ENCODE assay signal across 29 mouse cellular contexts in the genomic region with DNA sequence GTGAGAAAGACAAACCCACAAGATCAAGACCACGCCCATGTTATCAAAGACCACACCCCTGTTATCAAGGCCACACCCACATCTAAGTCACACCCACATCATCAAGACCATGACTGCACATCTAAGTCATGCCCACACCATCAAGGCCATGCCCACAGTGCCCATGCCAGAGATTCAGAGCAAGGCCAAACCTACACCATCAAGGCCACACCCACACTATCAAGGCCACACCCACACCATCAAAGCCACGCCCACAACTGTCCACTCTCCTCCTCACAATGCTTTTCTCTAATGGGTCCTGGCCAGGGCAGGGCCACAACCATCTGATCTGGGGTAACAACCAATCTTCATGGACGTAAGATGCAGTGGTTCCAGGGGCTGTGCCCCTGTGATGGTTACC. TPM values are rescaled to one million over a fixed set of nuclear protein-coding genes. Genes with fewer than 3 reads are reported as not detected.
DNase-seq lines count a peak whose midpoint lies in the region; ATAC-seq and TF ChIP-seq lines count a peak whose summit lies in the region.
"Had no signal": no experiment of that assay in that cellular context is flagged by ENCODE, and none has a peak within 500 bp of the region (broad histone marks: within the 10 kb centered on the region; RNA-seq: fewer than 3 reads in every experiment).

No protein-coding gene starts in this region.

- ATAC-seq in heart, embryonic 11.5 days (replicated peaks; ENCODE audit: insufficient number of reproducible peaks, low FRiP score, low TSS enrichment): 0 out of 2 replicates have a peak, but pooled peaks have one; percentile 31
- ATAC-seq in liver, embryonic 12.5 days: 0 out of 2 replicates have a peak, but pooled peaks have one; percentile 10
- ATAC-seq in liver, embryonic 11.5 days (replicated peaks; ENCODE audit: low FRiP score): no peak; the same call in 1 of the 2 replicates
- peak; percentile 31; the same call in 1 of the 2 replicates for ATAC-seq in neural tube, embryonic 11.5 days (ENCODE audit: insufficient read depth, low FRiP score, low TSS enrichment)
- ATAC-seq in neural tube, embryonic 15.5 days (ENCODE audit: low FRiP score): no peak
- peak; percentile 49; the same call in 1 of the 2 replicates for ATAC-seq in stomach, postnatal 0 days (ENCODE audit: low FRiP score, low TSS enrichment)
- ATAC-seq: forebrain, embryonic 16.5 days had no signal

- intact Hi-C loops in heart, adult 2 months (cut with DNase I): no loop called here

- H3K9me3 ChIP-seq in heart, embryonic 11.5 days (replicated peaks; ENCODE audit: control insufficient read depth, low read length): no peaks in the 10 kb centered on the region
- no peaks in the 10 kb centered on the region for H3K9me3 ChIP-seq in liver, embryonic 12.5 days (replicated peaks)
- H3K9me3 ChIP-seq in liver, embryonic 11.5 days (ENCODE audit: control insufficient read depth, low read length): no peaks in the 10 kb centered on the region
- H3K9me3 ChIP-seq in neural tube, embryonic 11.5 days (ENCODE audit: control insufficient read depth, low read length): no peaks in the 10 kb centered on the region
- H3K9me3 ChIP-seq in neural tube, embryonic 15.5 days (replicated peaks): no peaks in the 10 kb centered on the region
- H3K9me3 ChIP-seq in stomach, postnatal 0 days (ENCODE audit: control insufficient read depth, low read length): no peaks in the 10 kb centered on the region
- H3K9me3 ChIP-seq: embryonic facial prominence, embryonic 13.5 days; heart, embryonic 10.5 days; neural tube, embryonic 13.5 days; stomach, embryonic 15.5 days had no signal

- no peak overlapping the region for H3K4me3 ChIP-seq in heart, embryonic 11.5 days (ENCODE audit: low read depth, low read length)
- H3K4me3 ChIP-seq in heart, adult 2 months: no peak overlapping the region
- no peak overlapping the region for H3K4me3 ChIP-seq in liver, embryonic 12.5 days
- no peak overlapping the region for H3K4me3 ChIP-seq in liver, embryonic 11.5 days (ENCODE audit: low read depth, low read length)
- H3K4me3 ChIP-seq in neural tube, embryonic 11.5 days (ENCODE audit: low read depth, low read length): no peak overlapping the region
- no peak overlapping the region for H3K4me3 ChIP-seq in neural tube, embryonic 15.5 days (replicated peaks)
- no peak overlapping the region for H3K4me3 ChIP-seq in stomach, postnatal 0 days (ENCODE audit: low read depth, low read length)
- H3K4me3 ChIP-seq: embryonic facial prominence, embryonic 13.5 days; heart, embryonic 10.5 days; layer of hippocampus, adult 2 months; neural tube, embryonic 13.5 days; stomach, embryonic 15.5 days had no signal

- H3K36me3 ChIP-seq in heart, embryonic 11.5 days (ENCODE audit: control insufficient read depth, insufficient read depth, low read length): peaks cover under 1% of the 10 kb centered on the region; the same call in 1 of the 2 replicates
- no peaks in the 10 kb centered on the region for H3K36me3 ChIP-seq in heart, adult 2 months (ENCODE audit: control insufficient read depth, insufficient read depth, low read length)
- H3K36me3 ChIP-seq in liver, embryonic 12.5 days: no peaks in the 10 kb centered on the region
- no peaks in the 10 kb centered on the region for H3K36me3 ChIP-seq in liver, embryonic 11.5 days (ENCODE audit: control insufficient read depth, insufficient read depth, low read length)
- peaks cover 2% of the 10 kb centered on the region for H3K36me3 ChIP-seq in neural tube, embryonic 11.5 days (ENCODE audit: control insufficient read depth, insufficient read depth, low read length)
- H3K36me3 ChIP-seq in neural tube, embryonic 15.5 days: peaks cover 33% of the 10 kb centered on the region
- H3K36me3 ChIP-seq in stomach, postnatal 0 days (ENCODE audit: control insufficient read depth, insufficient read depth, low read length): no peaks in the 10 kb centered on the region

- H3K27ac ChIP-seq in heart, embryonic 11.5 days (ENCODE audit: low read depth, low read length): no peak overlapping the region
- H3K27ac ChIP-seq in heart, adult 2 months: no peak overlapping the region
- no peak overlapping the region for H3K27ac ChIP-seq in liver, embryonic 12.5 days
- no peak overlapping the region for H3K27ac ChIP-seq in liver, embryonic 11.5 days (ENCODE audit: low read depth, low read length)
- H3K27ac ChIP-seq in neural tube, embryonic 11.5 days (ENCODE audit: low read depth, low read length): no peak overlapping the region
- no peak overlapping the region for H3K27ac ChIP-seq in neural tube, embryonic 15.5 days (replicated peaks)
- no peak overlapping the region for H3K27ac ChIP-seq in stomach, postnatal 0 days (replicated peaks)
- H3K27ac ChIP-seq: embryonic facial prominence, embryonic 13.5 days; heart, embryonic 10.5 days; layer of hippocampus, adult 2 months; neural tube, embryonic 13.5 days; stomach, embryonic 15.5 days had no signal

- H3K79me2 ChIP-seq in heart, adult 2 months (replicated peaks; ENCODE audit: control insufficient read depth, insufficient read depth, low read length): no peaks in the 10 kb centered on the region

- DNase-seq in heart, adult 2 months: no peak
- no peak for DNase-seq in liver, embryonic 11.5 days (ENCODE audit: low spot score)
- DNase-seq in neural tube, embryonic 11.5 days (ENCODE audit: low spot score): no peak
- no peak for DNase-seq in stomach, postnatal 0 days (ENCODE audit: low spot score)
- DNase-seq: cerebellum, adult 11 months; cerebellum, postnatal 14 days; gastrocnemius, postnatal 25 days; heart, postnatal 36 days; kidney, adult 8-10 months; kidney, postnatal 14 days; layer of hippocampus, postnatal 36 days; liver; lung, adult 18-20 months; right cerebral cortex, postnatal 14 days; spleen, adult 18-20 months; thymus, postnatal 25 days had no signal

- TF ChIP-seq POLR2A in heart, adult 2 months (IDR thresholded peaks at IDR 0.05; ENCODE audit: insufficient read depth, low read depth, low read length): no peak

- no peak for TF ChIP-seq EP300 in heart, adult 2 months (IDR thresholded peaks at IDR 0.05; ENCODE audit: insufficient read depth, low read depth, low read length)
- TF ChIP-seq EP300 in stomach, postnatal 0 days (optimal IDR thresholded peaks at IDR 0.05): no peak

- no peak overlapping the region for H3K4me2 ChIP-seq in heart, embryonic 11.5 days
- no peak overlapping the region for H3K4me2 ChIP-seq in liver, embryonic 12.5 days
- H3K4me2 ChIP-seq in liver, embryonic 11.5 days: no peak overlapping the region
- no peak overlapping the region for H3K4me2 ChIP-seq in neural tube, embryonic 11.5 days (ENCODE audit: low read depth)
- H3K4me2 ChIP-seq in neural tube, embryonic 15.5 days: no peak overlapping the region
- no peak overlapping the region for H3K4me2 ChIP-seq in stomach, postnatal 0 days (replicated peaks; ENCODE audit: low read depth)
- H3K4me2 ChIP-seq: embryonic facial prominence, embryonic 13.5 days; neural tube, embryonic 13.5 days; stomach, embryonic 15.5 days had no signal

- H3K4me1 ChIP-seq in heart, embryonic 11.5 days (ENCODE audit: control insufficient read depth, insufficient read depth, low read length): peaks cover 9% of the 10 kb centered on the region; the same call in 1 of the 2 replicates
- H3K4me1 ChIP-seq in heart, adult 2 months (ENCODE audit: control insufficient read depth, insufficient read depth, low read length): peaks cover 2% of the 10 kb centered on the region; the same call in 1 of the 2 replicates
- H3K4me1 ChIP-seq in liver, embryonic 12.5 days: 0 out of 2 replicates have a peak, but pooled peaks cover 5% of the 10 kb centered on the region
- no peaks in the 10 kb centered on the region for H3K4me1 ChIP-seq in liver, embryonic 11.5 days (replicated peaks; ENCODE audit: control insufficient read depth, insufficient read depth, low read length)
- no peaks in the 10 kb centered on the region for H3K4me1 ChIP-seq in neural tube, embryonic 11.5 days (ENCODE audit: control insufficient read depth, insufficient read depth, low read length)
- H3K4me1 ChIP-seq in neural tube, embryonic 15.5 days: 0 out of 2 replicates have a peak, but pooled peaks cover 8% of the 10 kb centered on the region
- no peaks in the 10 kb centered on the region for H3K4me1 ChIP-seq in stomach, postnatal 0 days (replicated peaks; ENCODE audit: control insufficient read depth, insufficient read depth)
- H3K4me1 ChIP-seq: stomach, embryonic 15.5 days had no signal

- TF ChIP-seq CTCF in heart, adult 2 months (IDR thresholded peaks at IDR 0.05): no peak
- no peak for TF ChIP-seq CTCF in stomach, postnatal 0 days (IDR thresholded peaks at IDR 0.05; ENCODE audit: low read depth)

- WGBS in heart, embryonic 11.5 days (ENCODE audit: insufficient replicate concordance): 65% methylated on average over 3 of the region's 3 CpGs
- 67% methylated on average over 3 of the region's 3 CpGs for WGBS in heart, adult 2 months
- 55% methylated on average over 3 of the region's 3 CpGs for WGBS in liver, embryonic 12.5 days (ENCODE audit: insufficient replicate concordance)
- WGBS in liver, embryonic 11.5 days: 65% methylated on average over 3 of the region's 3 CpGs
- WGBS in neural tube, embryonic 11.5 days: 74% methylated on average over 3 of the region's 3 CpGs
- WGBS in neural tube, embryonic 15.5 days: 87% methylated on average over 3 of the region's 3 CpGs
- WGBS in stomach, postnatal 0 days: 60% methylated on average over 3 of the region's 3 CpGs

- no peak overlapping the region for H3K9ac ChIP-seq in heart, embryonic 11.5 days (ENCODE audit: low read depth, low read length)
- H3K9ac ChIP-seq in heart, adult 2 months (ENCODE audit: low read depth, low read length): no peak overlapping the region
- H3K9ac ChIP-seq in liver, embryonic 12.5 days: no peak overlapping the region
- no peak overlapping the region for H3K9ac ChIP-seq in liver, embryonic 11.5 days (ENCODE audit: low read depth, low read length)
- no peak overlapping the region for H3K9ac ChIP-seq in neural tube, embryonic 11.5 days (ENCODE audit: low read length)
- no peak overlapping the region for H3K9ac ChIP-seq in neural tube, embryonic 15.5 days (replicated peaks)
- no peak overlapping the region for H3K9ac ChIP-seq in stomach, postnatal 0 days (ENCODE audit: low read length)
- H3K9ac ChIP-seq: embryonic facial prominence, embryonic 13.5 days; neural tube, embryonic 13.5 days; stomach, embryonic 15.5 days had no signal

- H3K27me3 ChIP-seq in heart, embryonic 11.5 days (ENCODE audit: control insufficient read depth, insufficient read depth, low read length): no peaks in the 10 kb centered on the region
- H3K27me3 ChIP-seq in heart, adult 2 months (ENCODE audit: control insufficient read depth, insufficient read depth, low read length): no peaks in the 10 kb centered on the region
- H3K27me3 ChIP-seq in liver, embryonic 12.5 days (replicated peaks): no peaks in the 10 kb centered on the region
- H3K27me3 ChIP-seq in liver, embryonic 11.5 days (replicated peaks; ENCODE audit: control insufficient read depth, insufficient read depth, low read length): no peaks in the 10 kb centered on the region
- H3K27me3 ChIP-seq in neural tube, embryonic 11.5 days (ENCODE audit: control insufficient read depth, insufficient read depth, low read length): no peaks in the 10 kb centered on the region
- H3K27me3 ChIP-seq in neural tube, embryonic 15.5 days (replicated peaks): no peaks in the 10 kb centered on the region
- no peaks in the 10 kb centered on the region for H3K27me3 ChIP-seq in stomach, postnatal 0 days (ENCODE audit: control insufficient read depth, insufficient read depth, low read length)
- H3K27me3 ChIP-seq: embryonic facial prominence, embryonic 13.5 days; neural tube, embryonic 13.5 days; stomach, embryonic 15.5 days had no signal

RNA-seq across cellular contexts. Expression of gene Atp9a, which starts 31.2 kb away (rescaled TPM):
- 7.5 and 9.4 TPM in 2 replicates for polyA plus RNA-seq in heart, embryonic 11.5 days (2014; fragmentation: Nextera tagmentation; extraction: Ambion mirVana)
- 10 to 100 TPM; 50.5 to 56.9 TPM for total RNA-seq in heart, adult 2 months (2021)
- polyA plus RNA-seq in heart, adult 2 months (2012; rRNA removed): 51.5 and 64.3 TPM in 2 replicates
- 3.7 and 4.3 TPM in 2 replicates for polyA plus RNA-seq in liver, embryonic 12.5 days (2016; fragmentation: Nextera tagmentation; extraction: Ambion mirVana)
- 4.4 and 5.5 TPM in 2 replicates for polyA plus RNA-seq in liver, embryonic 11.5 days (2014; fragmentation: Nextera tagmentation; extraction: Ambion mirVana)
- polyA plus RNA-seq in neural tube, embryonic 11.5 days (2014; fragmentation: Nextera tagmentation; extraction: Ambion mirVana): 24.7 and 30.4 TPM in 2 replicates
- 81.2 and 143 TPM in 2 replicates for polyA plus RNA-seq in neural tube, embryonic 15.5 days (2015; fragmentation: Nextera tagmentation; extraction: Ambion mirVana)
- polyA plus RNA-seq in stomach, postnatal 0 days (2015; fragmentation: Nextera tagmentation; extraction: Ambion mirVana): 24.1 and 29.2 TPM in 2 replicates

RNA-seq across cellular contexts. Expression of gene Sall4, which starts 56.8 kb away (rescaled TPM):
- 4.3 and 5.9 TPM in 2 replicates for polyA plus RNA-seq in heart, embryonic 11.5 days (2014; fragmentation: Nextera tagmentation; extraction: Ambion mirVana)
- total RNA-seq in heart, adult 2 months (2021): 1 to 10 TPM; 1.5 to 2.3 TPM
- polyA plus RNA-seq in heart, adult 2 months (2012; rRNA removed): 1.2 and 1.3 TPM in 2 replicates
- 8.5 and 9.3 TPM in 2 replicates for polyA plus RNA-seq in liver, embryonic 12.5 days (2016; fragmentation: Nextera tagmentation; extraction: Ambion mirVana)
- 14.2 and 17.2 TPM in 2 replicates for polyA plus RNA-seq in liver, embryonic 11.5 days (2014; fragmentation: Nextera tagmentation; extraction: Ambion mirVana)
- 7.7 and 8.1 TPM in 2 replicates for polyA plus RNA-seq in neural tube, embryonic 11.5 days (2014; fragmentation: Nextera tagmentation; extraction: Ambion mirVana)
- 0.49 and 0.72 TPM in 2 replicates for polyA plus RNA-seq in neural tube, embryonic 15.5 days (2015; fragmentation: Nextera tagmentation; extraction: Ambion mirVana)
- 0.05 and 0.18 TPM in 2 replicates for polyA plus RNA-seq in stomach, postnatal 0 days (2015; fragmentation: Nextera tagmentation; extraction: Ambion mirVana)
- total RNA-seq: adrenal gland, adult 18-20 months; left cerebral cortex, postnatal 14 days; megakaryocyte, adult 5-6 weeks had no signal
- polyA plus RNA-seq: C2C12 had no signal

Comparison
In these comparisons a context has a peak if more than half of its experiments do, and no peak if none do; other contexts are left out.
1. ATAC-seq: peak in heart, embryonic 11.5 days (single experiment), liver, embryonic 12.5 days (single experiment), neural tube, embryonic 11.5 days (single experiment) and stomach, postnatal 0 days (single experiment); none in liver, embryonic 11.5 days (single experiment) and neural tube, embryonic 15.5 days (single experiment).